Mouse (Mus musculus) MEL (cell line): ENCODE results near the gene Chrdl2. TPM values are rescaled to one million over a fixed set of nuclear protein-coding genes. Genes with fewer than 3 reads are reported as not detected.

Experiments
- DNase-seq: peaks from one replicate; pipeline ENCODE4 v3.0.0; 2011; ENCODE audit warnings: low read depth, low spot score
- H3K27ac ChIP-seq: 2 replicates; pipeline ENCODE4 v1.5.1; 2012; ENCODE audit warnings: low read depth, mild to moderate bottlenecking, control low read depth, low read length, moderate library complexity; ENCODE audit not compliant: control insufficient read depth
- H3K27me3 ChIP-seq, 2 experiments: fragments of 150-350 bp in 1 of 2; sonication (generic) in 1 of 2; 2 replicates each; pipeline ENCODE4 v1.6.1; 2012; ENCODE audit warnings: low read length in 2 of 2, mild to moderate bottlenecking in 2 of 2, improper control_type of control experiment in 1 of 2, moderate library complexity in 1 of 2; ENCODE audit not compliant: insufficient read depth in 2 of 2, control insufficient read depth in 1 of 2
- H3K36me3 ChIP-seq, 2 experiments: 2 replicates each; pipeline ENCODE4 v1.6.1; 2012 to 2014; ENCODE audit warnings: low read length in 2 of 2, improper control_type of control experiment in 1 of 2, inconsistent platforms in 1 of 2, mild to moderate bottlenecking in 1 of 2; ENCODE audit not compliant: insufficient read depth in 2 of 2, control insufficient read depth in 1 of 2
- H3K4me1 ChIP-seq, 2 experiments: fragments of 150-350 bp in 1 of 2; sonication (generic) in 1 of 2; 2 replicates each; pipeline ENCODE4 v1.6.1; 2012; ENCODE audit warnings: low read length in 2 of 2, improper control_type of control experiment in 1 of 2, mild to moderate bottlenecking in 1 of 2; ENCODE audit not compliant: insufficient read depth in 2 of 2, control insufficient read depth in 1 of 2
- H3K4me3 ChIP-seq, 2 experiments: fragments of 150-350 bp in 1 of 2; sonication (generic) in 1 of 2; 2 replicates each; pipeline ENCODE4 v1.5.1; 2012; ENCODE audit warnings: low read depth in 2 of 2, low read length in 2 of 2, mild to moderate bottlenecking in 2 of 2, moderate library complexity in 2 of 2, control low read depth in 1 of 2, improper control_type of control experiment in 1 of 2; ENCODE audit not compliant: control insufficient read depth in 1 of 2, insufficient read depth in 1 of 2
- H3K79me2 ChIP-seq: 2 replicates; pipeline ENCODE4 v1.6.1; 2012; ENCODE audit warnings: mild to moderate bottlenecking, low read length, moderate library complexity; ENCODE audit not compliant: control insufficient read depth, poor library complexity, insufficient read depth
- H3K9ac ChIP-seq: 2 replicates; pipeline ENCODE4 v1.6.1; 2012; ENCODE audit warnings: low read depth, mild to moderate bottlenecking, control low read depth, low read length, moderate library complexity; ENCODE audit not compliant: control insufficient read depth, poor library complexity, severe bottlenecking
- H3K9me3 ChIP-seq: fragments of 150-350 bp; sonication (generic); replicated peaks from 2 replicates; pipeline ENCODE4 v1.6.1; 2012; ENCODE audit warnings: mild to moderate bottlenecking, low read length, improper control_type of control experiment, moderate library complexity; ENCODE audit not compliant: insufficient read depth
- BHLHE40 ChIP-seq: IDR thresholded peaks from 2 replicates; pipeline ENCODE4 v1.6.1; 2012; ENCODE audit warnings: low read depth, mild to moderate bottlenecking, inconsistent platforms, low read length, improper control_type of control experiment, borderline replicate concordance
- CHD1 ChIP-seq: IDR thresholded peaks from 2 replicates; pipeline ENCODE4 v1.6.1; 2012; ENCODE audit warnings: low read depth, mild to moderate bottlenecking, inconsistent platforms, low read length, improper control_type of control experiment
- CTCF ChIP-seq, 3 experiments: IDR thresholded peaks in 2 of 3; conservative IDR thresholded peaks in 1 of 3; 2 replicates each; pipeline ENCODE4 v1.5.1; 2011 to 2012; ENCODE audit warnings: low read length in 3 of 3, low read depth in 2 of 3, mild to moderate bottlenecking in 2 of 3, improper control_type of control experiment in 1 of 3, inconsistent platforms in 1 of 3, mixed read lengths in 1 of 3, moderate library complexity in 1 of 3; ENCODE audit not compliant: control insufficient read depth in 1 of 3, insufficient read depth in 1 of 3, poor library complexity in 1 of 3, severe bottlenecking in 1 of 3
- E2F4 ChIP-seq: IDR thresholded peaks from 2 replicates; pipeline ENCODE4 v1.6.1; 2011; ENCODE audit warnings: low read depth, low read length, improper control_type of control experiment, borderline replicate concordance
- ELF1 ChIP-seq: IDR thresholded peaks from 2 replicates; pipeline ENCODE4 v1.6.1; 2014; ENCODE audit warnings: low read depth, mild to moderate bottlenecking, inconsistent platforms, low read length, improper control_type of control experiment, moderate library complexity
- ETS1 ChIP-seq: IDR thresholded peaks from 2 replicates; pipeline ENCODE4 v1.6.1; 2012; ENCODE audit warnings: low read depth, mild to moderate bottlenecking, inconsistent platforms, low read length, improper control_type of control experiment, moderate library complexity
- GABPA ChIP-seq: IDR thresholded peaks from 2 replicates; pipeline ENCODE4 v1.6.1; 2012; ENCODE audit warnings: low read depth, mild to moderate bottlenecking, inconsistent platforms, low read length, improper control_type of control experiment, moderate library complexity
- GATA1 ChIP-seq: IDR thresholded peaks from 2 replicates; pipeline ENCODE4 v1.6.1; 2011; ENCODE audit warnings: low read depth, low read length, improper control_type of control experiment
- HCFC1 ChIP-seq: IDR thresholded peaks from 2 replicates; pipeline ENCODE4 v1.6.1; 2012; ENCODE audit warnings: low read depth, mild to moderate bottlenecking, inconsistent platforms, low read length, improper control_type of control experiment, moderate library complexity
- JUND ChIP-seq: IDR thresholded peaks from 2 replicates; pipeline ENCODE4 v1.6.1; 2011; ENCODE audit warnings: low read depth, mild to moderate bottlenecking, improper control_type of control experiment, low read length
- MYC ChIP-seq: IDR thresholded peaks from 2 replicates; pipeline ENCODE4 v1.6.1; 2011; ENCODE audit warnings: low read depth, mild to moderate bottlenecking, low read length, improper control_type of control experiment, moderate library complexity
- NELFE ChIP-seq: IDR thresholded peaks from 2 replicates; pipeline ENCODE4 v1.6.1; 2011; ENCODE audit warnings: low read depth, low read length, improper control_type of control experiment
- NRF1 ChIP-seq: IDR thresholded peaks from 2 replicates; pipeline ENCODE4 v1.6.1; 2014; ENCODE audit warnings: low read depth, mild to moderate bottlenecking, inconsistent platforms, low read length, improper control_type of control experiment, moderate library complexity; ENCODE audit not compliant: poor library complexity, insufficient read depth, severe bottlenecking
- POLR2AphosphoS2 ChIP-seq: IDR thresholded peaks from 2 replicates; pipeline ENCODE4 v1.6.1; 2011; ENCODE audit warnings: low read length, improper control_type of control experiment
- RAD21 ChIP-seq: IDR thresholded peaks from 2 replicates; pipeline ENCODE4 v1.6.1; 2011; ENCODE audit warnings: mild to moderate bottlenecking, low read depth, low read length, improper control_type of control experiment
- RCOR1 ChIP-seq: IDR thresholded peaks from 2 replicates; pipeline ENCODE4 v1.6.1; 2012; ENCODE audit warnings: low read depth, mild to moderate bottlenecking, inconsistent platforms, low read length, improper control_type of control experiment
- SMC3 ChIP-seq: IDR thresholded peaks from 2 replicates; pipeline ENCODE4 v1.6.1; 2011; ENCODE audit warnings: low read depth, low read length, improper control_type of control experiment
- TBP ChIP-seq: IDR thresholded peaks from 2 replicates; pipeline ENCODE4 v1.8.0; 2011; ENCODE audit warnings: low read depth, low read length, improper control_type of control experiment
- UBTF ChIP-seq: IDR thresholded peaks from 2 replicates; pipeline ENCODE4 v1.6.1; 2012; ENCODE audit warnings: low read depth, mild to moderate bottlenecking, inconsistent platforms, low read length, improper control_type of control experiment, moderate library complexity, borderline replicate concordance; ENCODE audit not compliant: insufficient read depth
- ZC3H11A ChIP-seq: IDR thresholded peaks from 2 replicates; pipeline ENCODE4 v1.6.1; 2012; ENCODE audit warnings: low read depth, mild to moderate bottlenecking, inconsistent platforms, low read length, improper control_type of control experiment
- ZKSCAN1 ChIP-seq: IDR thresholded peaks from 2 replicates; pipeline ENCODE4 v1.6.1; 2012; ENCODE audit warnings: low read depth, mild to moderate bottlenecking, inconsistent platforms, low read length, improper control_type of control experiment, moderate library complexity
- ZMIZ1 ChIP-seq: IDR thresholded peaks from 2 replicates; pipeline ENCODE4 v1.6.1; 2012; ENCODE audit warnings: low read depth, mild to moderate bottlenecking, inconsistent platforms, low read length, improper control_type of control experiment, moderate library complexity
- polyA plus RNA-seq, 2 experiments: library from polyadenylated mRNA; stranded (reverse) in 1 of 2; unstranded in 1 of 2; fragments of >175 nt in 1 of 2; fragments of >200 nt in 1 of 2; gene quantifications; 2 replicates each; pipeline versions ENCODE4 v1.2.1 to v1.2.4; 2012; ENCODE audit warnings: low replicate concordance in 2 of 2, low read depth in 1 of 2; ENCODE audit not compliant: insufficient read length in 2 of 2, insufficient read depth in 1 of 2, missing spikeins in 1 of 2
- total RNA-seq: library from RNA; depleted of rRNA; stranded (reverse); fragments of 300-350 nt; gene quantifications from 2 replicates; pipeline ENCODE4 v1.2.3, GENCODE M21; 2012

Chrdl2 gene
- total and polyA plus RNA-seq, 3 experiments: 0.08 TPM; not detected in 2

- Histone ChIP-seq H3K27ac (no peak overlapping the region), H3K36me3 (no peaks in the 10 kb centered on the region), H3K9me3 (no peaks in the 10 kb centered on the region), H3K79me2 (no peaks in the 10 kb centered on the region), H3K4me1 (no peaks in the 10 kb centered on the region), H3K27me3 (no peaks in the 10 kb centered on the region; a peak in 2 of 4 replicates)
- DNase-seq: no peak
- TF ChIP-seq TBP: no peak
- TF ChIP-seq MYC: no peak
- TF ChIP-seq BHLHE40: no peak
- TF ChIP-seq HCFC1: no peak
- no peak for TF ChIP-seq ZC3H11A
- TF ChIP-seq E2F4: no peak
- no peak for TF ChIP-seq JUND
- TF ChIP-seq ZKSCAN1: no peak
- no peak for TF ChIP-seq ETS1
- TF ChIP-seq SMC3: no peak
- no peak for TF ChIP-seq CTCF (IDR thresholded peaks at IDR 0.05 in 2 of 3, conservative IDR thresholded peaks at IDR 0.05 in 1 of 3; ENCODE audit: control insufficient read depth in 1 of 3, insufficient read depth in 1 of 3, low read depth in 2 of 3, low read length in 3 of 3, poor library complexity in 1 of 3, severe bottlenecking in 1 of 3)
- TF ChIP-seq NRF1: no peak
- no peak for TF ChIP-seq GATA1
- no peak for TF ChIP-seq CHD1
- TF ChIP-seq RAD21: no peak
- TF ChIP-seq ZMIZ1: no peak
- no peak for TF ChIP-seq ELF1
- no peak for TF ChIP-seq NELFE
- no peak for TF ChIP-seq UBTF
- TF ChIP-seq, all 39 proteins: peak for 0
- no peak overlapping the region for H3K9ac ChIP-seq
- no peak overlapping the region for H3K4me3 ChIP-seq
Observed at GRCm38 (mm10) chr7:100043605-100044031, 37.6 kb downstream of the Chrdl2 start.

- Histone ChIP-seq H3K27me3 (no peaks in the 10 kb centered on the region; a peak in 1 of 4 replicates), H3K79me2 (no peaks in the 10 kb centered on the region), H3K36me3 (no peaks in the 10 kb centered on the region), H3K4me1 (no peaks in the 10 kb centered on the region), H3K27ac (no peak overlapping the region), H3K9ac (no peak overlapping the region), H3K4me3 (no peak overlapping the region), H3K9me3 (no peaks in the 10 kb centered on the region)
- no peak for TF ChIP-seq NELFE
- TF ChIP-seq ELF1: no peak
- no peak for TF ChIP-seq POLR2AphosphoS2
- no peak for TF ChIP-seq GABPA
- no peak for TF ChIP-seq BHLHE40
- TF ChIP-seq RCOR1: no peak
- no peak for DNase-seq
Observed at GRCm38 (mm10) chr7:100046486-100046885, 40.5 kb downstream of the Chrdl2 start.
